Mouse (Mus musculus) hindbrain, embryonic 11.5 days (tissue): ENCODE data around the gene Tmem119. TPM values are rescaled to one million over a fixed set of nuclear protein-coding genes. Genes with fewer than 3 reads are reported as not detected.
"Not testable (repeated sequence)": the region's sequence is repeated elsewhere in the genome, so short reads cannot be mapped to it uniquely, and the experiment has no call there.

Source experiments
- ATAC-seq: fragments of 200-750 bp; cut with Nextera tagmentation; 2 replicates; pipeline ENCODE4 v1.8.0; 2017; ENCODE audit warnings: mild to moderate bottlenecking, moderate TSS enrichment, moderate library complexity; ENCODE audit not compliant: low FRiP score
- DNase-seq: peaks from one replicate; pipeline ENCODE4 v3.0.0-alpha.2; 2015; ENCODE audit warnings: low spot score
- H3K27ac ChIP-seq: fragments of 300-500 bp; sonication (generic); 2 replicates; pipeline ENCODE4 v1.5.1; 2014; ENCODE audit warnings: mild to moderate bottlenecking, low read depth, low read length
- H3K27me3 ChIP-seq: fragments of 300-500 bp; sonication (generic); 2 replicates; pipeline ENCODE4 v1.6.1; 2014; ENCODE audit warnings: mild to moderate bottlenecking, low read length, moderate library complexity, mixed read lengths; ENCODE audit not compliant: control insufficient read depth, insufficient read depth
- H3K36me3 ChIP-seq: fragments of 300-500 bp; sonication (generic); 2 replicates; pipeline ENCODE4 v1.6.1; 2014; ENCODE audit warnings: mild to moderate bottlenecking, low read length, moderate library complexity, mixed read lengths; ENCODE audit not compliant: control insufficient read depth, insufficient read depth
- H3K4me1 ChIP-seq: fragments of 300-500 bp; sonication (generic); replicated peaks from 2 replicates; pipeline ENCODE4 v1.6.1; 2014; ENCODE audit warnings: low read length, mixed read lengths; ENCODE audit not compliant: control insufficient read depth, insufficient read depth
- H3K4me2 ChIP-seq: fragments of 300-500 bp; sonication (generic); replicated peaks from 2 replicates; pipeline ENCODE4 v1.6.1; 2014; ENCODE audit warnings: mild to moderate bottlenecking, low read depth, low read length
- H3K4me3 ChIP-seq: fragments of 300-500 bp; sonication (generic); 2 replicates; pipeline ENCODE4 v1.5.1; 2014; ENCODE audit warnings: low read depth, low read length
- H3K9ac ChIP-seq: fragments of 300-500 bp; sonication (generic); 2 replicates; pipeline ENCODE4 v1.6.1; 2014; ENCODE audit warnings: low read depth, low read length
- H3K9me3 ChIP-seq: fragments of 300-500 bp; sonication (generic); 2 replicates; pipeline ENCODE4 v1.6.1; 2016; ENCODE audit warnings: low read length; ENCODE audit not compliant: control insufficient read depth
- WGBS: fragments of 180-500 bp; shearing (Covaris S2); extraction: QIAGEN DNeasy Blood & Tissue Kit; methylation state at CpG from one replicate; pipeline ENCODE4 v1.1.7; 2014; 5-methylcytosine and 5-hydroxymethylcytosine counted together
- polyA plus RNA-seq: library from polyadenylated mRNA; unstranded; fragments of >200 nt; fragmentation: Nextera tagmentation; extraction: Ambion mirVana; gene quantifications from 2 replicates; pipeline ENCODE4 v1.2.1, GENCODE M21; 2014

Gene Tmem119
- polyA plus RNA-seq, 1 experiment from 2014 or later = 21.3 TPM

- H3K4me3 ChIP-seq = no peak overlapping the region
- WGBS = 93% methylated on average over 2 of the region's 2 CpGs
- no peak overlapping the region for H3K9ac ChIP-seq
- DNase-seq = no peak
- H3K9me3 ChIP-seq = no peaks in the 10 kb centered on the region
- no peak overlapping the region for H3K27ac ChIP-seq
- no peak overlapping the region for H3K4me2 ChIP-seq
- no peaks in the 10 kb centered on the region for H3K4me1 ChIP-seq
- ATAC-seq = no peak
- 0 out of 2 replicates have a peak, but pooled peaks cover under 1% of the 10 kb centered on the region for H3K27me3 ChIP-seq
- no peaks in the 10 kb centered on the region for H3K36me3 ChIP-seq
Measured at GRCm38 (mm10) chr5:113812638-113813037, 12.3 kb upstream of the Tmem119 start.

- H3K4me2 ChIP-seq, H3K36me3 ChIP-seq, H3K27ac ChIP-seq, H3K9me3 ChIP-seq, H3K4me3 ChIP-seq, H3K27me3 ChIP-seq, H3K9ac ChIP-seq, ATAC-seq, H3K4me1 ChIP-seq: not testable (repeated sequence)
- 25% methylated on average over 11 of the region's 12 CpGs for WGBS
- peak; percentile 14 for DNase-seq
Measured at GRCm38 (mm10) chr5:113811824-113812420, 11.6 kb upstream of the Tmem119 start.

GRCm38 (mm10) chr5:113810111-113810510, 9.8 kb upstream of the Tmem119 start:
- Histone ChIP-seq H3K4me3 (no peak overlapping the region), H3K9ac (no peak overlapping the region), H3K36me3 (no peaks in the 10 kb centered on the region), H3K4me1 (no peaks in the 10 kb centered on the region), H3K9me3 (no peaks in the 10 kb centered on the region), H3K27me3 (0 out of 2 replicates have a peak, but pooled peaks cover 2% of the 10 kb centered on the region), H3K4me2 (no peak overlapping the region), H3K27ac (no peak overlapping the region)
- 93% methylated on average over 4 of the region's 4 CpGs for WGBS
- DNase-seq (no peak), ATAC-seq (no peak)

- H3K36me3 ChIP-seq = no peaks in the 10 kb centered on the region
- ATAC-seq (no peak), DNase-seq (peak; percentile 16)
- 51% methylated on average over 2 of the region's 2 CpGs for whole genome bisulfite sequencing
- no peaks in the 10 kb centered on the region for H3K9me3 ChIP-seq
- H3K4me3 ChIP-seq = no peak overlapping the region
- no peaks in the 10 kb centered on the region for H3K4me1 ChIP-seq
- no peak overlapping the region for H3K4me2 ChIP-seq
- H3K9ac ChIP-seq = no peak overlapping the region
- no peak overlapping the region for H3K27ac ChIP-seq
- 0 out of 2 replicates have a peak, but pooled peaks cover 2% of the 10 kb centered on the region for H3K27me3 ChIP-seq
Measured at GRCm38 (mm10) chr5:113808177-113808576, 7.9 kb upstream of the Tmem119 start.

- Histone ChIP-seq H3K9ac (no peak overlapping the region), H3K36me3 (no peaks in the 10 kb centered on the region), H3K4me2 (no peak overlapping the region), H3K9me3 (no peaks in the 10 kb centered on the region), H3K4me1 (no peaks in the 10 kb centered on the region), H3K27me3 (0 out of 2 replicates have a peak, but pooled peaks cover 2% of the 10 kb centered on the region), H3K27ac (no peak overlapping the region), H3K4me3 (no peak overlapping the region)
- ATAC-seq (no peak), DNase-seq (no peak)
- 52% methylated on average over 9 of the region's 9 CpGs for WGBS
Measured at GRCm38 (mm10) chr5:113807712-113808111, 7.4 kb upstream of the Tmem119 start.

- WGBS = 35% methylated on average over 10 of the region's 10 CpGs
- no peaks in the 10 kb centered on the region for H3K9me3 ChIP-seq
- no peak for ATAC-seq
Measured at GRCm38 (mm10) chr5:113806414-113806813, 6.1 kb upstream of the Tmem119 start.

GRCm38 (mm10) chr5:113805301-113805700, 5.0 kb upstream of the Tmem119 start:
- Histone ChIP-seq H3K4me2 (no peak overlapping the region), H3K4me1 (0 out of 2 replicates have a peak, but pooled peaks cover 3% of the 10 kb centered on the region), H3K9ac (no peak overlapping the region), H3K27me3 (0 out of 2 replicates have a peak, but pooled peaks cover 2% of the 10 kb centered on the region), H3K4me3 (no peak overlapping the region), H3K27ac (no peak overlapping the region), H3K9me3 (no peaks in the 10 kb centered on the region), H3K36me3 (no peaks in the 10 kb centered on the region)
- no peak for DNase-seq
- 83% methylated on average over 9 of the region's 9 CpGs for WGBS
- ATAC-seq = no peak

More at GRCm38 (mm10) chr5:113806414-113806813, 6.1 kb upstream of the Tmem119 start:
- Histone ChIP-seq H3K27ac (no peak overlapping the region), H3K36me3 (no peaks in the 10 kb centered on the region), H3K4me2 (no peak overlapping the region), H3K27me3 (0 out of 2 replicates have a peak, but pooled peaks cover 2% of the 10 kb centered on the region), H3K9ac (no peak overlapping the region), H3K4me1 (no peaks in the 10 kb centered on the region), H3K4me3 (no peak overlapping the region)
- DNase-seq = no peak

GRCm38 (mm10) chr5:113804395-113804966, 4.2 kb upstream of the Tmem119 start:
- H3K4me3 ChIP-seq = no peak overlapping the region
- H3K9me3 ChIP-seq = no peaks in the 10 kb centered on the region
- H3K9ac ChIP-seq = no peak overlapping the region
- peaks cover 5% of the 10 kb centered on the region; the same call in 1 of the 2 replicates for H3K4me1 ChIP-seq
- WGBS = 67% methylated on average over 7 of the region's 7 CpGs
- H3K4me2 ChIP-seq = no peak overlapping the region
- H3K27ac ChIP-seq = no peak overlapping the region
- ATAC-seq = no peak
- H3K27me3 ChIP-seq = 0 out of 2 replicates have a peak, but pooled peaks cover 2% of the 10 kb centered on the region
- DNase-seq = no peak
- no peaks in the 10 kb centered on the region for H3K36me3 ChIP-seq

- Histone ChIP-seq H3K27ac (peak overlapping the region; percentile 40; the same call in 1 of the 2 replicates), H3K4me2 (peak overlapping the region; percentile 20), H3K4me3 (peak overlapping the region; percentile 13), H3K9ac (no peak overlapping the region), H3K4me1 (peaks cover 15% of the 10 kb centered on the region), H3K9me3 (no peaks in the 10 kb centered on the region), H3K36me3 (no peaks in the 10 kb centered on the region), H3K27me3 (no peaks in the 10 kb centered on the region)
- 36% methylated on average over 5 of the region's 5 CpGs for whole genome bisulfite sequencing
- DNase-seq (peak; percentile 27), ATAC-seq (no peak)
Measured at GRCm38 (mm10) chr5:113799691-113800090, 625 bp downstream of the Tmem119 start.
